In genomic region chr8:95175808-95176207, GRCm38 (mm10) we compare ENCODE assay signal across 9 mouse cellular contexts. TPM values are rescaled to one million over a fixed set of nuclear protein-coding genes. Genes with fewer than 3 reads are reported as not detected.
DNase-seq lines count a peak whose midpoint lies in the region; ATAC-seq lines count a peak whose summit lies in the region.
"Had no signal": no experiment of that assay in that cellular context is flagged by ENCODE, and none has a peak within 500 bp of the region (broad histone marks: within the 10 kb centered on the region; RNA-seq: fewer than 3 reads in every experiment).

No protein-coding gene starts in this region.

- 44% methylated on average over 18 of the region's 18 CpGs for WGBS in lung, embryonic 16.5 days
- 68% methylated on average over 18 of the region's 18 CpGs for WGBS in limb, embryonic 10.5 days
- 64% methylated on average over 18 of the region's 18 CpGs for WGBS in kidney, embryonic 15.5 days

- ATAC-seq in lung, embryonic 16.5 days (ENCODE audit: low read depth): 0 out of 2 replicates have a peak, but pooled peaks have one; percentile 20
- no peak for ATAC-seq in kidney, embryonic 15.5 days (replicated peaks; ENCODE audit: low FRiP score)

- no peaks in the 10 kb centered on the region for H3K4me1 ChIP-seq in lung, embryonic 16.5 days (replicated peaks; ENCODE audit: control insufficient read depth, insufficient read depth, low read length)
- H3K4me1 ChIP-seq in limb, embryonic 10.5 days: no peaks in the 10 kb centered on the region; the same call in 1 of the 2 replicates
- 0 out of 2 replicates have a peak, but pooled peaks cover 5% of the 10 kb centered on the region for H3K4me1 ChIP-seq in kidney, embryonic 15.5 days

- H3K9me3 ChIP-seq in lung, embryonic 16.5 days (ENCODE audit: control insufficient read depth, low read length): no peaks in the 10 kb centered on the region
- H3K9me3 ChIP-seq in limb, embryonic 10.5 days (replicated peaks): no peaks in the 10 kb centered on the region
- H3K9me3 ChIP-seq in kidney, embryonic 15.5 days (replicated peaks): no peaks in the 10 kb centered on the region
- H3K9me3 ChIP-seq: G1E had no signal

- no peak for DNase-seq in lung, postnatal 10 days
- DNase-seq in frontal cortex, postnatal 36 days (ENCODE audit: low spot score in 2 of 2): peak; percentile 29 to 52
- no peak for DNase-seq in limb, embryonic 10.5 days (ENCODE audit: low spot score)
- peak; percentile 57 for DNase-seq in right cerebral cortex, postnatal 4 days
- no peak for DNase-seq in testis, postnatal 10 days (ENCODE audit: low spot score)
- DNase-seq in MN1 (ENCODE audit: low spot score): no peak

- no peak overlapping the region for H3K4me3 ChIP-seq in lung, embryonic 16.5 days (ENCODE audit: low read length)
- H3K4me3 ChIP-seq in limb, embryonic 10.5 days: no peak overlapping the region
- no peak overlapping the region for H3K4me3 ChIP-seq in kidney, embryonic 15.5 days (replicated peaks)

- H3K9ac ChIP-seq in lung, embryonic 16.5 days (ENCODE audit: low read length): no peak overlapping the region
- no peak overlapping the region for H3K9ac ChIP-seq in kidney, embryonic 15.5 days

- no peaks in the 10 kb centered on the region for H3K36me3 ChIP-seq in lung, embryonic 16.5 days (ENCODE audit: control insufficient read depth, insufficient read depth, low read length)
- H3K36me3 ChIP-seq in limb, embryonic 10.5 days: no peaks in the 10 kb centered on the region
- H3K36me3 ChIP-seq in kidney, embryonic 15.5 days: no peaks in the 10 kb centered on the region
- H3K36me3 ChIP-seq: G1E had no signal

- H3K4me2 ChIP-seq in lung, embryonic 16.5 days (ENCODE audit: low read depth, low read length): no peak overlapping the region
- H3K4me2 ChIP-seq in kidney, embryonic 15.5 days: no peak overlapping the region

- H3K27me3 ChIP-seq in lung, embryonic 16.5 days (ENCODE audit: control insufficient read depth, insufficient read depth, low read depth, low read length): no peaks in the 10 kb centered on the region
- no peaks in the 10 kb centered on the region for H3K27me3 ChIP-seq in limb, embryonic 10.5 days (ENCODE audit: low read depth, poor library complexity, severe bottlenecking)
- H3K27me3 ChIP-seq in kidney, embryonic 15.5 days: no peaks in the 10 kb centered on the region

- no peak overlapping the region for H3K27ac ChIP-seq in lung, embryonic 16.5 days (ENCODE audit: low read length)
- H3K27ac ChIP-seq in limb, embryonic 10.5 days: 0 out of 2 replicates have a peak overlapping the region, but pooled peaks have one; percentile 3
- H3K27ac ChIP-seq in kidney, embryonic 15.5 days: no peak overlapping the region

RNA-seq across cellular contexts. Expression of gene Kifc3, which starts 26.8 kb away (rescaled TPM):
- polyA plus RNA-seq in lung, embryonic 16.5 days (2015; fragmentation: Nextera tagmentation; extraction: Ambion mirVana): 16.2 and 16.8 TPM in 2 replicates
- 10.8 and 13.2 TPM in 2 replicates for polyA plus RNA-seq in limb, embryonic 10.5 days (2016; fragmentation: Nextera tagmentation; extraction: Ambion mirVana)
- 28.7 and 28.8 TPM in 2 replicates for polyA plus RNA-seq in kidney, embryonic 15.5 days (2015; fragmentation: Nextera tagmentation; extraction: Ambion mirVana)
- polyA plus RNA-seq: G1E had no signal

Comparison
In these comparisons a context has a peak if more than half of its experiments do, and no peak if none do; other contexts are left out.
1. DNase-seq: peak in frontal cortex, postnatal 36 days (2 of 2) and right cerebral cortex, postnatal 4 days (single experiment); none in lung, postnatal 10 days (single experiment), limb, embryonic 10.5 days (single experiment), testis, postnatal 10 days (single experiment) and MN1 (single experiment).